Mouse (Mus musculus): ENCODE data around the gene Isoc2a.
"Not testable (repeated sequence)": the region's sequence is repeated elsewhere in the genome, so short reads cannot be mapped to it uniquely, and the experiment has no call there.

Isoc2a gene

GRCm38 (mm10) chr7:4865090-4865489 is 11.9 kb upstream of the Isoc2a start:
- DNase-seq (ENCODE audit: low read depth, low spot score) = no peak

GRCm38 (mm10) chr7:4865579-4866493 is 11.1 kb upstream of the Isoc2a start:
- DNase-seq (ENCODE audit: low read depth, low spot score) = peak; percentile 94

- DNase-seq (ENCODE audit: low read depth, low spot score) = no peak
Measured at GRCm38 (mm10) chr7:4866631-4867180, 10.2 kb upstream of the Isoc2a start.

DNA sequence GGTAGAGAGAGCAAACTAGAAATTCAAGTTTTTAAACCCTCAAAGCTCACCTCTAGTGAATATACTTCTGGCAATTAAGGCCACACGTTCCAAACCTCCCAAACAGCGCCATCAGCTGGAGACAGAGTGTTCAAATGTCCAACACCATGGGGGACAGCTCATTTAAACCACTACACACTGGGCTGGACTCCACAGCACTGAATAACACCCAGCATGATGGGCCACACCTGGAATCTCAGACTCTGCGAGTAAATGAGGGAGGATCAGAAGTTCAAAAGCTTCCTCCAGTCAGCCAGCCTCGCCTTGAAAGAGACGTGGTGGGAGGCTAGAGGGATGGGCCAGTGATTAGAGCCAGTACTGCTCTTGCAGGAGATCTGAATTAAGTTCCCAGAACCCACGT is 6.8 kb upstream of the Isoc2a start, which contains the start of gene Isoc2b:
Gene Isoc2b (minus strand): TSS at position 126 of the 400 bp plus-strand sequence.
- no peak for DNase-seq (ENCODE audit: low read depth, low spot score)

GRCm38 (mm10) chr7:4877226-4877625 is 273 bp downstream of the Isoc2a start:
- DNase-seq (ENCODE audit: low read depth, low spot score) = no peak

GRCm38 (mm10) chr7:4878186-4878585 is 1.2 kb downstream of the Isoc2a start:
- no peak for DNase-seq (ENCODE audit: low read depth, low spot score)

- not testable (repeated sequence) for DNase-seq (ENCODE audit: low read depth, low spot score)
Measured at GRCm38 (mm10) chr7:4879036-4879435, 2.1 kb downstream of the Isoc2a start.

- no peak for DNase-seq (ENCODE audit: low read depth, low spot score)
Measured at GRCm38 (mm10) chr7:4886680-4887079, 9.7 kb downstream of the Isoc2a start.

DNA sequence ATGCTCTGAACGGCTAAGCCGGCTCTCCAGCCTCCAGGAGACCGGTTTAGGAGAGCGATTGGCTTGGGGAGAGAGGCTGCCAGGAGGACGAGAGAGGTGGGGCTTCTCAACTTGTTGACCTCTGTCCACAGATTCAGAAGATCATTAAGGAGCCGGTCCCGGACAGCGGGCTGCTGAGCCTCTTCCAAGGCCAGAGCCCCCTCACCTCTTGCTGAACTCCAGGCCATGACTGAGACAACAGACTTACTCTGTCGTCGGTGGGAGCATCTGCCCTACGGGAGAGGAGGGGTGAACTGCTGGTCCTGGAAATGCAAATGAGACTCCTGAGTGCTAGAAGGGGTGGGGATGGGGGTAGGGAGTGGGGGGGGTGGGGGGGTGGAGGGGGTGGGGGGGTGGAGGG is 18.2 kb downstream of the Isoc2a start:
- DNase-seq (ENCODE audit: low read depth, low spot score) = no peak

- no peak for DNase-seq (ENCODE audit: low read depth, low spot score)
Measured at GRCm38 (mm10) chr7:4898851-4899648, 22.1 kb downstream of the Isoc2a start.

DNA sequence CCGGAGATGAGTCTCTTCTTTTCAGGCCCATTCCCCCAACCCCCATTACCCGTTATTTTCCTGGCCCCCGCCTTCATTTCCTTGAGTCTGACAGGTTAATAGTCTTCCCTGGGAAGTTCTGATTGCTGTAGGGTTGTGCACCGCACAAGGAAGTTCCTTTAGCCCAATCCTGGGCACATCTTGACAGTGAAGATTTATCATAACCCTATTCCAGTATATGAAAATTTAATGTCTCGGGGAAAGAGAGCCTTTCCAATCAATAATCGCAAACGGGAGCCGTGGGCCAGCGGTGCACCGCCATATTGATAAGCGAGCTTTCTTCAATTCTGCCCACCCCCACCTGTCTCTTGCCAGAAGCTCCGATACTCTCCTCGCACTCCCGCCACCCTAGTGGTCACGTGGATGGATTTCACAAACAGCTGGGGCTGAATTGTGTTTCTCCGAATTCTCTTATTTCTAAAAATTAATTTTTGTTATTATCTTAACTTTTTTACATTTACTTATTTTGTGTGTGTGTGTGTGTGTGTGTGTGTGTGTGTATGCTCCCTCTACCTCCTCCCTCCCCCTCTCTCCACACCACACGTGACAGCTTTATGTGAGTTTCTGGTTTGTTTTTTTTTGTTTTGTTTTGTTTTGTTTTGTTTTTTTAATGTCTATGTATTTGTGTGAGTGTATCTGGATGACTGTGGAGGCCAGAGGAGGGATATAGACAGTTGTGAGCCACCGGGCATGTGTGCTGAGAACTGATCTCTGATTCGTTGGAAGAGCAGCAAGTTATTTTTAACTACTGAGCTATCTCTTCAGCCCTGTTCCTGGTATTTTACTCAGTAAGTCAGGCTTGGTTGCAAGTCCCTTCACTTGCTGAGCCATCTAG is 22.9 kb downstream of the Isoc2a start:
- DNase-seq (ENCODE audit: low read depth, low spot score) = no peak

DNA sequence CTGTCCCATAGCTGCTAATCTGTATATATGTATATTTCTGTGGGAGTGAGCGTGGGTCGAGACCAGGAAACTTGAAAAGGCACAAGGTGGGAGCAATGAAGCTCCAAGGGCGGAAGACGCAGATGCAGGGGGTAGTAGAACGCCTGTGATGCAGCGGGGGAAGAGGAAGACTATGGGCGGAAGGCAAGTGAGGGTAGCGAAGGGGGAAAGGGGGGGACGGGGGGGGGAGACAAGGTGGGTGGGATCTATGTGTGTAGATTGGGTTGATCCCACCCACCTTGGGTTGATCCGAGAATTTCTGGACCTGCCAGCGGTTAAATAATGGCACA is 23.5 kb downstream of the Isoc2a start:
- DNase-seq (ENCODE audit: low read depth, low spot score) = no peak

- no peak for DNase-seq (ENCODE audit: low read depth, low spot score)
Measured at GRCm38 (mm10) chr7:4901171-4901570, 24.2 kb downstream of the Isoc2a start.

GRCm38 (mm10) chr7:4902404-4902803 is 25.5 kb downstream of the Isoc2a start:
- no peak for DNase-seq (ENCODE audit: low read depth, low spot score)

DNA sequence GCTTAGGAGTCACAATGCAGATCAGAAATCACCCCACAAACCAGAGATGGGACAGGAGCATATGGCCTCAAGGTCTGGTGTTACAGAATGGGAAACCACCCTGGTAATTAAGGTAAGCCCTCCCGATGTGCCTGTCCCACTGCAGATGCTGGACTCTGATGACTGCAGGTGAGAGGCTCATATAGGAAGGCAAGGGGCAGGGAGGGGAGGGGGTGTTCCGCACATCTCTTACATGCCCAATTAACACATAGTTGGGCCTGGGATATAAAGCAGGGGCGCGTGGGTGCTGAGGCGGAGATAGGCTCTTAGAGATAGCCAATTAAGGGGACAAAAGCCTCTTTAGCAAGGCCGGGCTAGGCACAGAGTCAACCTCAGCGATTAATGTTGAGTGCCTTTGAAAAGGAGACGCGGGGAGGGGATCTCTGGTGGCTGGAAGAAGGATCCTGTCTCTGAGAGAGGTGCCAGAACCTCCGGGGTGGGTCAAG is 29.6 kb downstream of the Isoc2a start, which contains the start of gene Gm36210:
Gene Gm36210 (minus strand): TSS at position 51 of the 485 bp plus-strand sequence.
- DNase-seq (ENCODE audit: low read depth, low spot score) = no peak

- DNase-seq (ENCODE audit: low read depth, low spot score) = no peak
Measured at GRCm38 (mm10) chr7:4911561-4911960, 34.6 kb downstream of the Isoc2a start.

GRCm38 (mm10) chr7:4912248-4912647 is 35.3 kb downstream of the Isoc2a start:
- DNase-seq (ENCODE audit: low read depth, low spot score) = no peak

DNA sequence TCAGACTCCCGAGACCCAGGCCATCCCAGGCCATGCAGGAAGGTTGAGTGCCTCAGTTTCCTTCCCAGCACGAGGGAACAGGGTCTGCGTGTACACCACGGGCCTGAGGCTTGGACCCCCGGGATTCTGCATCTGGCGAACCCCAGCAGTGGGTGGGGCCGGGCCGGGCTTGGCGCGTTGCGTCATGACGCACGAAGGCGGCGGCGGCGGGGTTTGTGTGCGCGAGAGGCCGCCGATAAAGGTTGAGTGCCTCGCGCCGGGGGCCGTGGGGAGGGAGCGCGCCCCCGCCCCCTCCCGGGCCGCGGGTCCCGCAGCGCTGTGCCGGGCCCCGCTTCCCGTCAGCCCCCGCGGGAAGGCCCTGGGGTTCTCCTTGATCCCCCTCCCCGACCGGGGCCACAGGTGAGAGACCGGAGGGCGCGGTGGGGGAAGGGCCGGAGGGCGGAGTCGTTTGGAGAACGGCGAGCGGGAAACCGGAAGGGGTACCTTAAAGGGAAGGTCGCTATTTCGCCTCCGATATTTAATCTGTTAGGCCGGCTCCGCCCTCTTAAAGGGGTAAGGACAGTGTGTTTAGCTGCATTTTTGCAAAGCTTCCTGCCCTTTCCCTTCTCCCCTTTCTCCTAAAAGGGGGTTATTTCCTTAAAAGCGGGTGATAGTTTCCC is 38.2 kb downstream of the Isoc2a start, which contains the start of gene Zfp628:
Gene Zfp628 (plus strand): TSS at position 211 of the 659 bp plus-strand sequence.
- DNase-seq (ENCODE audit: low read depth, low spot score) = peak; percentile 92

- DNase-seq (ENCODE audit: low read depth, low spot score) = no peak
Measured at GRCm38 (mm10) chr7:4915669-4916416, 38.9 kb downstream of the Isoc2a start.

GRCm38 (mm10) chr7:4917494-4917893 is 40.5 kb downstream of the Isoc2a start:
- DNase-seq (ENCODE audit: low read depth, low spot score) = no peak
